Mouse (Mus musculus): ENCODE measurements around the gene Ppfia4. TPM values are rescaled to one million over a fixed set of nuclear protein-coding genes. Genes with fewer than 3 reads are reported as not detected.
"Not testable (repeated sequence)": the region's sequence is repeated elsewhere in the genome, so short reads cannot be mapped to it uniquely, and the experiment has no call there.

Ppfia4 gene
- polyA plus RNA-seq, 1 experiment, result 35.8 TPM

- Histone ChIP-seq H3K27me3 (ENCODE audit: control insufficient read depth, insufficient read depth, insufficient read length) (no peaks in the 10 kb centered on the region), H3ac (ENCODE audit: control insufficient read depth, insufficient read length) (no peak overlapping the region), H3K36me3 (ENCODE audit: control insufficient read depth, insufficient read depth) (no peaks in the 10 kb centered on the region), H3K4me3 (no peak overlapping the region), H3K79me2 (ENCODE audit: control insufficient read depth, insufficient read depth) (no peaks in the 10 kb centered on the region), H3K4me2 (ENCODE audit: low read depth) (no peak overlapping the region)
- TF ChIP-seq USF1 (IDR thresholded peaks at IDR 0.05; ENCODE audit: low read depth) (no peak), MYOG (IDR thresholded peaks at IDR 0.05; ENCODE audit: control insufficient read depth in 1 of 3, insufficient read depth in 1 of 3, insufficient read length in 2 of 3, low read depth in 2 of 3) (peak in 1 of 3 experiments; percentile 20), TCF12 (IDR thresholded peaks at IDR 0.05; ENCODE audit: insufficient read depth, poor library complexity, severe bottlenecking) (no peak), POLR2A (IDR thresholded peaks at IDR 0.05; ENCODE audit: insufficient read length, low read depth) (no peak), TCF3 (IDR thresholded peaks at IDR 0.05; ENCODE audit: insufficient read length, low read depth) (no peak), MYOD1 (IDR thresholded peaks at IDR 0.05; ENCODE audit: control insufficient read depth in 1 of 3, insufficient read length in 2 of 3, low read depth in 2 of 3) (peak in 2 of 3 experiments; percentile 29 to 32)
Measured at GRCm38 (mm10) chr1:134273493-134274395, 59.0 kb downstream of the Ppfia4 start.

GRCm38 (mm10) chr1:134272754-134273250 lies 59.9 kb downstream of the Ppfia4 start:
- Histone ChIP-seq H3K27me3 (ENCODE audit: control insufficient read depth, insufficient read depth, insufficient read length) (no peaks in the 10 kb centered on the region), H3K4me2 (ENCODE audit: low read depth) (peak overlapping the region; percentile 2), H3K79me2 (ENCODE audit: control insufficient read depth, insufficient read depth) (no peaks in the 10 kb centered on the region), H3K36me3 (ENCODE audit: control insufficient read depth, insufficient read depth) (no peaks in the 10 kb centered on the region), H3ac (ENCODE audit: control insufficient read depth, insufficient read length) (no peak overlapping the region), H3K4me3 (no peak overlapping the region)
- no peak for TF ChIP-seq CEBPB (IDR thresholded peaks at IDR 0.05; ENCODE audit: insufficient read depth, poor library complexity, severe bottlenecking)
- TF ChIP-seq E2F4 (IDR thresholded peaks at IDR 0.05; ENCODE audit: insufficient read depth), result no peak
- no peak for TF ChIP-seq MYOG (IDR thresholded peaks at IDR 0.05; ENCODE audit: control insufficient read depth in 1 of 3, insufficient read depth in 1 of 3, insufficient read length in 2 of 3, low read depth in 2 of 3)
- TF ChIP-seq TCF12 (IDR thresholded peaks at IDR 0.05; ENCODE audit: insufficient read depth, poor library complexity, severe bottlenecking), result no peak
- TF ChIP-seq SRF (IDR thresholded peaks at IDR 0.05; ENCODE audit: control insufficient read depth, insufficient read length, low read depth), result no peak
- TF ChIP-seq MYOD1 (IDR thresholded peaks at IDR 0.05; ENCODE audit: control insufficient read depth in 1 of 3, insufficient read length in 2 of 3, low read depth in 2 of 3), result no peak
- TF ChIP-seq USF1 (IDR thresholded peaks at IDR 0.05; ENCODE audit: low read depth), result no peak
- TF ChIP-seq MAX (IDR thresholded peaks at IDR 0.05; ENCODE audit: low read depth), result no peak
- no peak for TF ChIP-seq POLR2A (IDR thresholded peaks at IDR 0.05; ENCODE audit: insufficient read length, low read depth)

- no peaks in the 10 kb centered on the region for H3K36me3 ChIP-seq (ENCODE audit: control insufficient read depth, insufficient read depth)
- no peak overlapping the region for H3K4me3 ChIP-seq
- no peaks in the 10 kb centered on the region for H3K27me3 ChIP-seq (ENCODE audit: control insufficient read depth, insufficient read depth, insufficient read length)
- TF ChIP-seq CEBPB (IDR thresholded peaks at IDR 0.05; ENCODE audit: insufficient read depth, poor library complexity, severe bottlenecking) (no peak), MYOD1 (IDR thresholded peaks at IDR 0.05; ENCODE audit: control insufficient read depth in 1 of 3, insufficient read length in 2 of 3, low read depth in 2 of 3) (no peak), USF1 (IDR thresholded peaks at IDR 0.05; ENCODE audit: low read depth) (no peak), REST (IDR thresholded peaks at IDR 0.05; ENCODE audit: insufficient read depth, insufficient read length) (no peak), POLR2A (IDR thresholded peaks at IDR 0.05; ENCODE audit: insufficient read length, low read depth) (no peak), MAX (IDR thresholded peaks at IDR 0.05; ENCODE audit: low read depth) (no peak), MYOG (IDR thresholded peaks at IDR 0.05; ENCODE audit: control insufficient read depth in 1 of 3, insufficient read depth in 1 of 3, insufficient read length in 2 of 3, low read depth in 2 of 3) (no peak), SRF (IDR thresholded peaks at IDR 0.05; ENCODE audit: control insufficient read depth, insufficient read length, low read depth) (no peak), TCF3 (IDR thresholded peaks at IDR 0.05; ENCODE audit: insufficient read length, low read depth) (no peak), POLR2AphosphoS2 (IDR thresholded peaks at IDR 0.05; ENCODE audit: insufficient read length, low read depth) (no peak), E2F4 (IDR thresholded peaks at IDR 0.05; ENCODE audit: insufficient read depth) (no peak), TCF12 (IDR thresholded peaks at IDR 0.05; ENCODE audit: insufficient read depth, poor library complexity, severe bottlenecking) (no peak)
- H3K79me2 ChIP-seq (ENCODE audit: control insufficient read depth, insufficient read depth), result no peaks in the 10 kb centered on the region
- H3ac ChIP-seq (ENCODE audit: control insufficient read depth, insufficient read length), result no peak overlapping the region
- H3K4me2 ChIP-seq (ENCODE audit: low read depth), result no peak overlapping the region
Measured at GRCm38 (mm10) chr1:134270026-134270425, 62.7 kb downstream of the Ppfia4 start.

- Histone ChIP-seq H3K4me2 (ENCODE audit: low read depth) (no peak overlapping the region), H3K4me3 (no peak overlapping the region), H3ac (ENCODE audit: control insufficient read depth, insufficient read length) (no peak overlapping the region), H3K27me3 (ENCODE audit: control insufficient read depth, insufficient read depth, insufficient read length) (no peaks in the 10 kb centered on the region), H3K36me3 (ENCODE audit: control insufficient read depth, insufficient read depth) (no peaks in the 10 kb centered on the region), H3K79me2 (ENCODE audit: control insufficient read depth, insufficient read depth) (no peaks in the 10 kb centered on the region)
- TF ChIP-seq USF1 (IDR thresholded peaks at IDR 0.05; ENCODE audit: low read depth), result no peak
- peak in 2 of 3 experiments; percentile 10 to 72 for TF ChIP-seq MYOG (IDR thresholded peaks at IDR 0.05; ENCODE audit: control insufficient read depth in 1 of 3, insufficient read depth in 1 of 3, insufficient read length in 2 of 3, low read depth in 2 of 3)
- peak in 1 of 3 experiments; percentile 17 for TF ChIP-seq MYOD1 (IDR thresholded peaks at IDR 0.05; ENCODE audit: control insufficient read depth in 1 of 3, insufficient read length in 2 of 3, low read depth in 2 of 3)
Measured at GRCm38 (mm10) chr1:134265797-134266196, 66.9 kb downstream of the Ppfia4 start.

- Histone ChIP-seq H3K27me3 (ENCODE audit: control insufficient read depth, insufficient read depth, insufficient read length) (no peaks in the 10 kb centered on the region), H3ac (ENCODE audit: control insufficient read depth, insufficient read length) (no peak overlapping the region), H3K4me2 (ENCODE audit: low read depth) (no peak overlapping the region), H3K36me3 (ENCODE audit: control insufficient read depth, insufficient read depth) (no peaks in the 10 kb centered on the region), H3K4me3 (no peak overlapping the region), H3K79me2 (ENCODE audit: control insufficient read depth, insufficient read depth) (no peaks in the 10 kb centered on the region)
- TF ChIP-seq POLR2A (IDR thresholded peaks at IDR 0.05; ENCODE audit: insufficient read length, low read depth) (no peak), USF1 (IDR thresholded peaks at IDR 0.05; ENCODE audit: low read depth) (no peak), SRF (IDR thresholded peaks at IDR 0.05; ENCODE audit: control insufficient read depth, insufficient read length, low read depth) (no peak), POLR2AphosphoS2 (IDR thresholded peaks at IDR 0.05; ENCODE audit: insufficient read length, low read depth) (no peak), REST (IDR thresholded peaks at IDR 0.05; ENCODE audit: insufficient read depth, insufficient read length) (no peak), TCF12 (IDR thresholded peaks at IDR 0.05; ENCODE audit: insufficient read depth, poor library complexity, severe bottlenecking) (no peak), MAX (IDR thresholded peaks at IDR 0.05; ENCODE audit: low read depth) (no peak), E2F4 (IDR thresholded peaks at IDR 0.05; ENCODE audit: insufficient read depth) (no peak), MYOD1 (IDR thresholded peaks at IDR 0.05; ENCODE audit: control insufficient read depth in 1 of 3, insufficient read length in 2 of 3, low read depth in 2 of 3) (no peak), MYOG (IDR thresholded peaks at IDR 0.05; ENCODE audit: control insufficient read depth in 1 of 3, insufficient read depth in 1 of 3, insufficient read length in 2 of 3, low read depth in 2 of 3) (no peak), TCF3 (IDR thresholded peaks at IDR 0.05; ENCODE audit: insufficient read length, low read depth) (no peak), CEBPB (IDR thresholded peaks at IDR 0.05; ENCODE audit: insufficient read depth, poor library complexity, severe bottlenecking) (no peak)
Measured at GRCm38 (mm10) chr1:134264341-134264740, 68.4 kb downstream of the Ppfia4 start.

- H3K4me3 ChIP-seq; H3K4me2 ChIP-seq (ENCODE audit: low read depth); H3K36me3 ChIP-seq (ENCODE audit: control insufficient read depth, insufficient read depth); H3K27me3 ChIP-seq (ENCODE audit: control insufficient read depth, insufficient read depth, insufficient read length); H3K79me2 ChIP-seq (ENCODE audit: control insufficient read depth, insufficient read depth); H3ac ChIP-seq (ENCODE audit: control insufficient read depth, insufficient read length): not testable (repeated sequence)
Measured at GRCm38 (mm10) chr1:134249681-134250080, 83.0 kb downstream of the Ppfia4 start.
